8 mouse cellular contexts compared by ENCODE assay signal in genomic region chr2:26296606-26297195, GRCm38 (mm10). TPM values are rescaled to one million over a fixed set of nuclear protein-coding genes. Genes with fewer than 3 reads are reported as not detected.
DNase-seq lines count a peak whose midpoint lies in the region; ATAC-seq lines count a peak whose summit lies in the region.
"Had no signal": no experiment of that assay in that cellular context is flagged by ENCODE, and none has a peak within 500 bp of the region (broad histone marks: within the 10 kb centered on the region; RNA-seq: fewer than 3 reads in every experiment).

No protein-coding gene starts in this region.

- intact Hi-C loops in left cerebral cortex, postnatal 4 days (cut with DNase I): no loop called here

- 21% methylated on average over 6 of the region's 6 CpGs for whole genome bisulfite sequencing in forebrain, embryonic 16.5 days
- WGBS in stomach, embryonic 16.5 days: 30% methylated on average over 6 of the region's 6 CpGs

- peaks cover 44% of the 10 kb centered on the region for H3K4me1 ChIP-seq in forebrain, embryonic 16.5 days (replicated peaks; ENCODE audit: control insufficient read depth, insufficient read depth, low read length)
- H3K4me1 ChIP-seq in stomach, embryonic 16.5 days (ENCODE audit: control insufficient read depth, insufficient read depth, low read length): peaks cover 30% of the 10 kb centered on the region

- no peaks in the 10 kb centered on the region for H3K36me3 ChIP-seq in forebrain, embryonic 16.5 days (ENCODE audit: control insufficient read depth, insufficient read depth)
- no peaks in the 10 kb centered on the region for H3K36me3 ChIP-seq in stomach, embryonic 16.5 days (ENCODE audit: control insufficient read depth, insufficient read depth, low read length)

- peak overlapping the region; percentile 49; the same call in 1 of the 2 replicates for H3K27ac ChIP-seq in forebrain, embryonic 16.5 days (ENCODE audit: low read length)
- H3K27ac ChIP-seq in stomach, embryonic 16.5 days (ENCODE audit: low read length): peak overlapping the region; percentile 54

- H3K4me3 ChIP-seq in forebrain, embryonic 16.5 days (replicated peaks; ENCODE audit: low read length): no peak overlapping the region
- H3K4me3 ChIP-seq in stomach, embryonic 16.5 days (replicated peaks; ENCODE audit: low read length): no peak overlapping the region

- H3K4me2 ChIP-seq in forebrain, embryonic 16.5 days (ENCODE audit: low read length): no peak overlapping the region
- H3K4me2 ChIP-seq in stomach, embryonic 16.5 days (ENCODE audit: low read depth, low read length): no peak overlapping the region

- DNase-seq in right cerebral cortex, adult 18-20 months: peak; percentile 87
- no peak for DNase-seq in right cerebral cortex, postnatal 4 days
- peak; percentile 83 for DNase-seq in left cerebral cortex, postnatal 4 days
- DNase-seq in B cell, adult 2 months: no peak
- DNase-seq in kidney, adult 18-20 months: no peak

- no peak for ATAC-seq in forebrain, embryonic 16.5 days
- no peak for ATAC-seq in stomach, embryonic 16.5 days (ENCODE audit: insufficient read depth, low FRiP score)

- H3K9me3 ChIP-seq in forebrain, embryonic 16.5 days (ENCODE audit: control insufficient read depth, low read length): no peaks in the 10 kb centered on the region
- H3K9me3 ChIP-seq in stomach, embryonic 16.5 days (replicated peaks; ENCODE audit: control insufficient read depth, low read length): no peaks in the 10 kb centered on the region

- H3K9ac ChIP-seq in forebrain, embryonic 16.5 days (replicated peaks; ENCODE audit: low read depth, low read length): peak overlapping the region; percentile 12; the same call in 1 of the 2 replicates
- H3K9ac ChIP-seq in stomach, embryonic 16.5 days (ENCODE audit: low read length): 0 out of 2 replicates have a peak overlapping the region, but pooled peaks have one; percentile 2

- no peaks in the 10 kb centered on the region for H3K27me3 ChIP-seq in forebrain, embryonic 16.5 days (replicated peaks; ENCODE audit: control insufficient read depth, insufficient read depth, low read length)
- no peaks in the 10 kb centered on the region for H3K27me3 ChIP-seq in stomach, embryonic 16.5 days (ENCODE audit: control insufficient read depth, insufficient read depth, low read length)

RNA-seq across cellular contexts. Expression of gene Ccdc187, which starts 2.3 kb away (rescaled TPM):
- 0.15 and 0.24 TPM in 2 replicates for polyA plus RNA-seq in forebrain, embryonic 16.5 days (2015; fragmentation: Nextera tagmentation; extraction: Ambion mirVana)
- 1 to 10 TPM; 1.9 TPM for total RNA-seq in left cerebral cortex, postnatal 4 days (2021)
- 0.58 and 0.82 TPM in 2 replicates for polyA plus RNA-seq in stomach, embryonic 16.5 days (2015; fragmentation: Nextera tagmentation; extraction: Ambion mirVana)
- total RNA-seq: hematopoietic stem cell, adult 5-6 weeks had no signal

RNA-seq across cellular contexts. Expression of gene Gpsm1, which starts 18.6 kb away (rescaled TPM):
- polyA plus RNA-seq in forebrain, embryonic 16.5 days (2015; fragmentation: Nextera tagmentation; extraction: Ambion mirVana): 136 and 160 TPM in 2 replicates
- total RNA-seq in left cerebral cortex, postnatal 4 days (2021): 100 to 1,000 TPM; 179 to 190 TPM
- polyA plus RNA-seq in stomach, embryonic 16.5 days (2015; fragmentation: Nextera tagmentation; extraction: Ambion mirVana): 28.8 and 33.0 TPM in 2 replicates

RNA-seq across cellular contexts. Expression of gene Dnlz, which starts 55.2 kb away (rescaled TPM):
- 30.4 and 32.5 TPM in 2 replicates for polyA plus RNA-seq in forebrain, embryonic 16.5 days (2015; fragmentation: Nextera tagmentation; extraction: Ambion mirVana)
- total RNA-seq in left cerebral cortex, postnatal 4 days (2021): 10 to 100 TPM; 23.3 to 25.8 TPM
- polyA plus RNA-seq in stomach, embryonic 16.5 days (2015; fragmentation: Nextera tagmentation; extraction: Ambion mirVana): 20.5 and 23.8 TPM in 2 replicates

RNA-seq across cellular contexts. Expression of gene Qsox2, which starts 59.4 kb away (rescaled TPM):
- 13.6 and 14.6 TPM in 2 replicates for polyA plus RNA-seq in forebrain, embryonic 16.5 days (2015; fragmentation: Nextera tagmentation; extraction: Ambion mirVana)
- 10 to 100 TPM; 15.8 to 17.2 TPM for total RNA-seq in left cerebral cortex, postnatal 4 days (2021)
- polyA plus RNA-seq in stomach, embryonic 16.5 days (2015; fragmentation: Nextera tagmentation; extraction: Ambion mirVana): 23.2 and 24.1 TPM in 2 replicates

Comparison
In these comparisons a context has a peak if more than half of its experiments do, and no peak if none do; other contexts are left out.
1. DNase-seq: peak in right cerebral cortex, adult 18-20 months (single experiment) and left cerebral cortex, postnatal 4 days (single experiment); none in right cerebral cortex, postnatal 4 days (single experiment), B cell, adult 2 months (0 of 2) and kidney, adult 18-20 months (single experiment).